22 mouse cellular contexts compared by ENCODE assay signal in genomic region chr4:40923087-40923651, GRCm38 (mm10). TPM values are rescaled to one million over a fixed set of nuclear protein-coding genes. Genes with fewer than 3 reads are reported as not detected.
DNase-seq lines count a peak whose midpoint lies in the region; ATAC-seq lines count a peak whose summit lies in the region.
"Had no signal": no experiment of that assay in that cellular context is flagged by ENCODE, and none has a peak within 500 bp of the region (broad histone marks: within the 10 kb centered on the region; RNA-seq: fewer than 3 reads in every experiment).

No protein-coding gene starts in this region.

- 85% methylated on average over 6 of the region's 6 CpGs for WGBS in forebrain, embryonic 13.5 days

- no peak overlapping the region for H3K9ac ChIP-seq in forebrain, embryonic 13.5 days
- H3K9ac ChIP-seq: embryonic facial prominence, embryonic 15.5 days; hindbrain, embryonic 13.5 days; intestine, embryonic 15.5 days; limb, embryonic 12.5 days; liver, embryonic 14.5 days; midbrain, embryonic 15.5 days had no signal

- no peak for ATAC-seq in forebrain, embryonic 13.5 days
- ATAC-seq: intestine, embryonic 15.5 days; midbrain, embryonic 15.5 days had no signal

- H3K27ac ChIP-seq in forebrain, embryonic 13.5 days: no peak overlapping the region
- H3K27ac ChIP-seq: embryonic facial prominence, embryonic 15.5 days; forebrain, embryonic 10.5 days; hindbrain, embryonic 13.5 days; intestine, embryonic 15.5 days; limb, embryonic 12.5 days; liver, embryonic 14.5 days; midbrain, embryonic 15.5 days had no signal

- no peak overlapping the region for H3K4me2 ChIP-seq in forebrain, embryonic 13.5 days
- H3K4me2 ChIP-seq: embryonic facial prominence, embryonic 15.5 days; hindbrain, embryonic 13.5 days; intestine, embryonic 15.5 days; limb, embryonic 12.5 days; midbrain, embryonic 15.5 days had no signal

- H3K4me1 ChIP-seq in forebrain, embryonic 13.5 days: no peaks in the 10 kb centered on the region
- H3K4me1 ChIP-seq: forebrain, embryonic 10.5 days; hindbrain, embryonic 13.5 days; intestine, embryonic 15.5 days; limb, embryonic 12.5 days; midbrain, embryonic 15.5 days had no signal

- no peak overlapping the region for H3K4me3 ChIP-seq in forebrain, embryonic 13.5 days
- H3K4me3 ChIP-seq: embryonic facial prominence, embryonic 15.5 days; forebrain, embryonic 10.5 days; hindbrain, embryonic 13.5 days; intestine, embryonic 15.5 days; limb, embryonic 12.5 days; midbrain, embryonic 15.5 days had no signal

- H3K36me3 ChIP-seq in forebrain, embryonic 13.5 days (ENCODE audit: poor library complexity, severe bottlenecking): no peaks in the 10 kb centered on the region
- H3K36me3 ChIP-seq: embryonic facial prominence, embryonic 15.5 days; forebrain, embryonic 10.5 days; G1E; hindbrain, embryonic 13.5 days; intestine, embryonic 15.5 days; limb, embryonic 12.5 days; midbrain, embryonic 15.5 days had no signal

- DNase-seq in ES-CJ7 (ENCODE audit: low read depth, low spot score): peak; percentile 32
- peak; percentile 28 for DNase-seq in R1 (ENCODE audit: low read depth, low spot score)
- peak; percentile 38 for DNase-seq in kidney, adult 18-20 months
- peak; percentile 23 for DNase-seq in kidney, postnatal 10 days
- no peak for DNase-seq in layer of hippocampus, adult 18-20 months (ENCODE audit: low spot score in 2 of 2)
- no peak for DNase-seq in Muller cell, postnatal 12 days (ENCODE audit: inconsistent ontology term)
- DNase-seq: cerebellum, postnatal 14 days; embryo, embryonic 11 days; heart, adult 18-20 months; thymus, adult 2 months had no signal

- H3K9me3 ChIP-seq in forebrain, embryonic 13.5 days (replicated peaks): no peaks in the 10 kb centered on the region
- H3K9me3 ChIP-seq: embryonic facial prominence, embryonic 15.5 days; forebrain, embryonic 10.5 days; G1E; hindbrain, embryonic 13.5 days; intestine, embryonic 15.5 days; limb, embryonic 12.5 days; midbrain, embryonic 15.5 days had no signal

- H3K27me3 ChIP-seq in forebrain, embryonic 13.5 days: no peaks in the 10 kb centered on the region
- H3K27me3 ChIP-seq: embryonic facial prominence, embryonic 15.5 days; hindbrain, embryonic 13.5 days; intestine, embryonic 15.5 days; limb, embryonic 12.5 days; midbrain, embryonic 15.5 days had no signal

RNA-seq across cellular contexts. Expression of gene Spink4, which starts 3.3 kb away (rescaled TPM):
- not detected for total RNA-seq in layer of hippocampus, adult 18-20 months (2021)
- polyA plus RNA-seq in forebrain, embryonic 13.5 days (2015; fragmentation: Nextera tagmentation; extraction: Ambion mirVana): not detected in 2 replicates
- total RNA-seq: G1E; heart, adult 18-20 months; megakaryocyte progenitor cell, adult 5-6 weeks; neutrophil, adult 5-6 weeks had no signal
- polyA plus RNA-seq: embryonic facial prominence, embryonic 15.5 days; forebrain, embryonic 10.5 days; G1E; hindbrain, embryonic 13.5 days; limb, embryonic 12.5 days; midbrain, embryonic 15.5 days; stomach, embryonic 14.5 days had no signal

RNA-seq across cellular contexts. Expression of gene Bag1, which starts 24.9 kb away (rescaled TPM):
- 100 to 1,000 TPM; 154 to 156 TPM for total RNA-seq in layer of hippocampus, adult 18-20 months (2021)
- polyA plus RNA-seq in forebrain, embryonic 13.5 days (2015; fragmentation: Nextera tagmentation; extraction: Ambion mirVana): 185 and 207 TPM in 2 replicates

RNA-seq across cellular contexts. Expression of gene Chmp5, which starts 25.0 kb away (rescaled TPM):
- 10 to 100 TPM; 85.7 to 87.2 TPM for total RNA-seq in layer of hippocampus, adult 18-20 months (2021)
- 169 and 179 TPM in 2 replicates for polyA plus RNA-seq in forebrain, embryonic 13.5 days (2015; fragmentation: Nextera tagmentation; extraction: Ambion mirVana)

RNA-seq across cellular contexts. Expression of gene Nfx1, which starts 47.5 kb away (rescaled TPM):
- 10 to 100 TPM; 65.6 to 68.7 TPM for total RNA-seq in layer of hippocampus, adult 18-20 months (2021)
- polyA plus RNA-seq in forebrain, embryonic 13.5 days (2015; fragmentation: Nextera tagmentation; extraction: Ambion mirVana): 96.9 and 106 TPM in 2 replicates

Comparison
In these comparisons a context has a peak if more than half of its experiments do, and no peak if none do; other contexts are left out.
1. DNase-seq: peak in ES-CJ7 (single experiment), R1 (single experiment), kidney, adult 18-20 months (single experiment) and kidney, postnatal 10 days (single experiment); none in layer of hippocampus, adult 18-20 months (0 of 2) and Muller cell, postnatal 12 days (single experiment).